Mouse (Mus musculus) kidney, adult 2 months (tissue): ENCODE results near the gene Zdhhc14.

Experiments used
- CTCF ChIP-seq: fragments of 200-500 bp; conservative IDR thresholded peaks from 2 replicates; pipeline ENCODE4 v1.5.1; 2011; ENCODE audit warnings: low read depth, mild to moderate bottlenecking, control low read depth, low read length, moderate library complexity, mixed read lengths; ENCODE audit not compliant: insufficient read depth, insufficient read length
- POLR2A ChIP-seq: fragments of 200-500 bp; IDR thresholded peaks from one replicate; pipeline ENCODE4 v1.6.1; 2011; ENCODE audit warnings: low read depth, low read length, control low read depth

DNA sequence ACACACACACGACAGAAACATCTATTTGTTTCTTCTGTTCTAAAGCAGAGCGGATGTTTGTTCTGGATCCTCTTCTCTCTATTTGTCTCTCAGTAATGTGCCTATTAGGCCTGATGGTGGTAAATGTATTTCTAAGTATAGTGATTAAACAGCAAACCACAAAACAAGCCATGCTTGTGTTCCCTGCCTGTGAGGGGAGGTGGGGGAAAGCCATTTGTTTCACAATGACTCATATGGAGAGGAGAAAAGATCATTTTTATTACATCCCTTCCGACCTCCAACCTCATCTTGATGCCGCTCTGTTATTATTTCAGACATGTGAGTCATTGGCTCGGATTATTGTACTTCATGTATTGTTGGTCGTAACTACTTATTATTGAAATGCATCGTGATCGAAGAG is 149.1 kb downstream of the Zdhhc14 start:
- TF ChIP-seq POLR2A: no peak
- no peak for TF ChIP-seq CTCF
